ENCODE assay signal across 8 mouse cellular contexts in genomic region chr7:64751465-64751864, GRCm38 (mm10).
DNase-seq lines count a peak whose midpoint lies in the region; ATAC-seq and TF ChIP-seq lines count a peak whose summit lies in the region.

No protein-coding gene starts in this region.

- no peak overlapping the region for H3K4me2 ChIP-seq in limb, embryonic 12.5 days

- H3K9ac ChIP-seq in limb, embryonic 12.5 days (replicated peaks): no peak overlapping the region

- no peaks in the 10 kb centered on the region for H3K9me3 ChIP-seq in limb, embryonic 12.5 days

- peak; percentile 60; the same call in 1 of the 2 replicates for TF ChIP-seq CTCF in spleen, adult 2 months (IDR thresholded peaks at IDR 0.05; ENCODE audit: extremely low read depth, insufficient read depth, insufficient read length, insufficient replicate concordance)
- peak; percentile 93 for TF ChIP-seq CTCF in testis, adult 2 months (IDR thresholded peaks at IDR 0.05; ENCODE audit: control insufficient read depth, insufficient read depth, insufficient replicate concordance, low read depth, low read length)

- ATAC-seq in limb, embryonic 12.5 days (ENCODE audit: insufficient number of reproducible peaks, insufficient read depth, low FRiP score, low TSS enrichment, low read depth): peak; percentile 70; the same call in 1 of the 2 replicates

- no peaks in the 10 kb centered on the region for H3K4me1 ChIP-seq in spleen, adult 2 months (ENCODE audit: control insufficient read depth, insufficient read depth, insufficient read length)
- peaks cover 8% of the 10 kb centered on the region for H3K4me1 ChIP-seq in limb, embryonic 12.5 days (replicated peaks)
- no peaks in the 10 kb centered on the region for H3K4me1 ChIP-seq in testis, adult 2 months (ENCODE audit: control insufficient read depth, insufficient read depth, low read length)

- no peak for TF ChIP-seq POLR2A in spleen, adult 2 months (IDR thresholded peaks at IDR 0.05; ENCODE audit: low read depth, low read length)
- TF ChIP-seq POLR2A in testis, adult 2 months (IDR thresholded peaks at IDR 0.05; ENCODE audit: control insufficient read depth, low read depth, low read length): no peak

- DNase-seq in spleen, adult 2 months (ENCODE audit: low read depth in 1 of 2, low spot score in 2 of 2): no peak
- no peak for DNase-seq in spleen, adult 12 weeks (ENCODE audit: low spot score)
- DNase-seq in cerebellum, postnatal 25 days: peak; percentile 68 to 79
- peak; percentile 46 to 54 for DNase-seq in frontal cortex, postnatal 25 days (ENCODE audit: low spot score in 2 of 2)
- peak; percentile 42 for DNase-seq in kidney, adult 18-20 months
- DNase-seq in naive thymus-derived CD4-positive, alpha-beta T cell, adult 2 months (ENCODE audit: low read depth): peak; percentile 4

- WGBS in spleen, adult 2 months: 38% methylated on average over 5 of the region's 5 CpGs
- 34% methylated on average over 5 of the region's 5 CpGs for WGBS in limb, embryonic 12.5 days

- H3K36me3 ChIP-seq in spleen, adult 2 months (ENCODE audit: control insufficient read depth, insufficient read depth, low read length): no peaks in the 10 kb centered on the region
- no peaks in the 10 kb centered on the region for H3K36me3 ChIP-seq in limb, embryonic 12.5 days
- H3K36me3 ChIP-seq in testis, adult 2 months (ENCODE audit: control insufficient read depth, insufficient read depth, low read length): no peaks in the 10 kb centered on the region

- no peak overlapping the region for H3K27ac ChIP-seq in spleen, adult 2 months (ENCODE audit: insufficient read depth, low read length)
- H3K27ac ChIP-seq in limb, embryonic 12.5 days: no peak overlapping the region
- no peak overlapping the region for H3K27ac ChIP-seq in testis, adult 2 months (ENCODE audit: control insufficient read depth, insufficient read depth, low read depth, low read length)

- no peak overlapping the region for H3K4me3 ChIP-seq in spleen, adult 2 months (ENCODE audit: extremely low read depth, insufficient read depth, insufficient read length)
- H3K4me3 ChIP-seq in limb, embryonic 12.5 days (replicated peaks): no peak overlapping the region
- no peak overlapping the region for H3K4me3 ChIP-seq in testis, adult 2 months (ENCODE audit: control insufficient read depth, low read depth, low read length)

- H3K27me3 ChIP-seq in spleen, adult 2 months (ENCODE audit: control insufficient read depth, insufficient read depth, low read length): no peaks in the 10 kb centered on the region
- H3K27me3 ChIP-seq in limb, embryonic 12.5 days: no peaks in the 10 kb centered on the region
- no peaks in the 10 kb centered on the region for H3K27me3 ChIP-seq in testis, adult 2 months (ENCODE audit: control insufficient read depth, insufficient read depth, low read length)

Comparison
In these comparisons a context has a peak if more than half of its experiments do, and no peak if none do; other contexts are left out.
1. DNase-seq: peak in cerebellum, postnatal 25 days (2 of 2), frontal cortex, postnatal 25 days (2 of 2), kidney, adult 18-20 months (single experiment) and naive thymus-derived CD4-positive, alpha-beta T cell, adult 2 months (single experiment); none in spleen, adult 2 months (0 of 2) and spleen, adult 12 weeks (single experiment).